Mouse (Mus musculus) intestine, embryonic 14.5 days (tissue): Measurements from ENCODE around the gene Ghdc. TPM values are rescaled to one million over a fixed set of nuclear protein-coding genes. Genes with fewer than 3 reads are reported as not detected.
A peak's percentile ranks its signal among the peaks of the same experiment; 100 is the strongest.

ENCODE experiments used
- ATAC-seq: fragments of 200-750 bp; cut with Nextera tagmentation; replicated peaks from 2 replicates; pipeline ENCODE4 v1.8.0; 2017; ENCODE audit warnings: low read depth, moderate number of reproducible peaks, moderate TSS enrichment, moderate library complexity; ENCODE audit not compliant: low FRiP score, low TSS enrichment
- DNase-seq: peaks from one replicate; pipeline ENCODE4 v3.0.0-alpha.2; 2018; ENCODE audit warnings: low spot score
- H3K27ac ChIP-seq: fragments of 300-500 bp; sonication (generic); 2 replicates; pipeline ENCODE4 v1.5.1; 2014; ENCODE audit warnings: low read depth, mild to moderate bottlenecking, control low read depth
- H3K27me3 ChIP-seq: fragments of 300-500 bp; sonication (generic); replicated peaks from 2 replicates; pipeline ENCODE4 v1.6.1; 2014; ENCODE audit warnings: low read length, control low read depth; ENCODE audit not compliant: control insufficient read depth, insufficient read depth
- H3K36me3 ChIP-seq: fragments of 300-500 bp; sonication (generic); 2 replicates; pipeline ENCODE4 v1.6.1; 2014; ENCODE audit warnings: low read length, control low read depth; ENCODE audit not compliant: control insufficient read depth, insufficient read depth
- H3K4me1 ChIP-seq: fragments of 300-500 bp; sonication (generic); replicated peaks from 2 replicates; pipeline ENCODE4 v1.6.1; 2014; ENCODE audit warnings: low read length, control low read depth, mixed read lengths; ENCODE audit not compliant: control insufficient read depth, insufficient read depth
- H3K4me2 ChIP-seq: fragments of 300-500 bp; sonication (generic); 2 replicates; pipeline ENCODE4 v1.6.1; 2014; ENCODE audit warnings: low read length
- H3K4me3 ChIP-seq: fragments of 300-500 bp; sonication (generic); 2 replicates; pipeline ENCODE4 v1.5.1; 2014; ENCODE audit warnings: low read depth, low read length, control low read depth, mixed read lengths
- H3K9ac ChIP-seq: fragments of 300-500 bp; sonication (generic); 2 replicates; pipeline ENCODE4 v1.6.1; 2014; ENCODE audit warnings: mild to moderate bottlenecking, low read length
- H3K9me3 ChIP-seq: fragments of 300-500 bp; sonication (generic); 2 replicates; pipeline ENCODE4 v1.6.1; 2016; ENCODE audit warnings: low read length, control low read depth; ENCODE audit not compliant: control insufficient read depth
- WGBS: fragments of 180-500 bp; shearing (Covaris S2); extraction: QIAGEN DNeasy Blood & Tissue Kit; methylation state at CpG from one replicate; pipeline ENCODE4 v1.1.7; 2014; 5-methylcytosine and 5-hydroxymethylcytosine counted together
- polyA plus RNA-seq: library from polyadenylated mRNA; unstranded; fragments of >200 nt; fragmentation: Nextera tagmentation; extraction: Ambion mirVana; gene quantifications from 2 replicates; pipeline ENCODE4 v1.2.1, GENCODE M21; 2014

Ghdc gene
- polyA plus RNA-seq, 1 experiment from 2014 or later = 3.5 TPM

- H3K4me3 ChIP-seq = no peak overlapping the region
- WGBS = 73% methylated on average over 3 of the region's 3 CpGs
- no peak overlapping the region for H3K9ac ChIP-seq
- H3K36me3 ChIP-seq = peaks cover 15% of the 10 kb centered on the region
- ATAC-seq (no peak), DNase-seq (no peak)
- no peak overlapping the region for H3K4me2 ChIP-seq
- H3K27me3 ChIP-seq = no peaks in the 10 kb centered on the region
- no peaks in the 10 kb centered on the region for H3K4me1 ChIP-seq
- H3K27ac ChIP-seq = no peak overlapping the region
- H3K9me3 ChIP-seq = no peaks in the 10 kb centered on the region
These were observed 7.3 kb upstream of the Ghdc start for GRCm38 (mm10) chr11:100778069-100778468.

GRCm38 (mm10) chr11:100775921-100776320, 5.2 kb upstream of the Ghdc start:
- no peaks in the 10 kb centered on the region for H3K9me3 ChIP-seq
- DNase-seq = no peak
- no peak overlapping the region for H3K4me3 ChIP-seq
- no peak overlapping the region for H3K9ac ChIP-seq
- no peak for ATAC-seq
- no peak overlapping the region for H3K27ac ChIP-seq
- H3K4me2 ChIP-seq = no peak overlapping the region
- no peaks in the 10 kb centered on the region for H3K27me3 ChIP-seq
- WGBS = 84% methylated on average over 10 of the region's 10 CpGs
- 0 out of 2 replicates have a peak, but pooled peaks cover 4% of the 10 kb centered on the region for H3K36me3 ChIP-seq
- no peaks in the 10 kb centered on the region for H3K4me1 ChIP-seq

GRCm38 (mm10) chr11:100774261-100774660, 3.5 kb upstream of the Ghdc start:
- Histone ChIP-seq H3K4me3 (no peak overlapping the region), H3K27ac (no peak overlapping the region), H3K36me3 (0 out of 2 replicates have a peak, but pooled peaks cover 4% of the 10 kb centered on the region), H3K4me1 (peaks cover 4% of the 10 kb centered on the region; the same call in 1 of the 2 replicates), H3K27me3 (no peaks in the 10 kb centered on the region), H3K9me3 (no peaks in the 10 kb centered on the region), H3K9ac (no peak overlapping the region), H3K4me2 (no peak overlapping the region)
- DNase-seq (no peak), ATAC-seq (no peak)
- 79% methylated on average over 4 of the region's 4 CpGs for WGBS

GRCm38 (mm10) chr11:100769980-100770379, 777 bp downstream of the Ghdc start:
- DNase-seq (no peak), ATAC-seq (no peak)
- no peaks in the 10 kb centered on the region for H3K27me3 ChIP-seq
- H3K4me1 ChIP-seq = peaks cover 4% of the 10 kb centered on the region; the same call in 1 of the 2 replicates
- no peaks in the 10 kb centered on the region for H3K36me3 ChIP-seq
- H3K9me3 ChIP-seq = no peaks in the 10 kb centered on the region
- peak overlapping the region; percentile 45; the same call in 1 of the 2 replicates for H3K9ac ChIP-seq
- H3K4me3 ChIP-seq = peak overlapping the region; percentile 75
- WGBS = 64% methylated on average over 6 of the region's 6 CpGs
- H3K4me2 ChIP-seq = peak overlapping the region; percentile 59
- no peak overlapping the region for H3K27ac ChIP-seq

GRCm38 (mm10) chr11:100767871-100768270, 2.9 kb downstream of the Ghdc start:
- ATAC-seq (no peak), DNase-seq (no peak)
- H3K4me2 ChIP-seq = no peak overlapping the region
- peaks cover under 1% of the 10 kb centered on the region for H3K27me3 ChIP-seq
- H3K36me3 ChIP-seq = no peaks in the 10 kb centered on the region
- H3K4me1 ChIP-seq = peaks cover 4% of the 10 kb centered on the region; the same call in 1 of the 2 replicates
- H3K27ac ChIP-seq = no peak overlapping the region
- no peaks in the 10 kb centered on the region for H3K9me3 ChIP-seq
- no peak overlapping the region for H3K9ac ChIP-seq
- H3K4me3 ChIP-seq = no peak overlapping the region
- WGBS = 83% methylated on average over 5 of the region's 5 CpGs

GRCm38 (mm10) chr11:100766726-100767125, 4.0 kb downstream of the Ghdc start:
- Histone ChIP-seq H3K9ac (no peak overlapping the region), H3K4me2 (no peak overlapping the region), H3K9me3 (no peaks in the 10 kb centered on the region), H3K4me3 (no peak overlapping the region), H3K4me1 (peaks cover 4% of the 10 kb centered on the region; the same call in 1 of the 2 replicates), H3K36me3 (no peaks in the 10 kb centered on the region), H3K27ac (no peak overlapping the region), H3K27me3 (peaks cover 10% of the 10 kb centered on the region)
- WGBS = 80% methylated on average over 9 of the region's 9 CpGs
- no peak for DNase-seq
- no peak for ATAC-seq

GRCm38 (mm10) chr11:100762831-100763230, 7.9 kb downstream of the Ghdc start, which contains the start of gene Hcrt:
Gene Hcrt (minus strand): TSS chr11:100762931.
- Histone ChIP-seq H3K4me2 (peak within 1 kb of the TSS; percentile 58), H3K4me1 (peaks cover 10% of the 10 kb centered on the region), H3K9me3 (no peaks in the 10 kb centered on the region), H3K4me3 (peak within 1 kb of the TSS; percentile 35), H3K27me3 (peaks cover 40% of the 10 kb centered on the region), H3K36me3 (no peaks in the 10 kb centered on the region), H3K9ac (peak within 1 kb of the TSS; percentile 25), H3K27ac (no peak within 1 kb of the TSS)
- DNase-seq (no peak), ATAC-seq (no peak)
- WGBS = 85% methylated on average over 7 of the region's 7 CpGs

- peak overlapping the region; percentile 35 for H3K4me3 ChIP-seq
- H3K27me3 ChIP-seq = peaks cover 40% of the 10 kb centered on the region
- peak overlapping the region; percentile 25 for H3K9ac ChIP-seq
- ATAC-seq (peak; percentile 48; the same call in 1 of the 2 replicates), DNase-seq (peak; percentile 94)
- H3K9me3 ChIP-seq = no peaks in the 10 kb centered on the region
- H3K4me2 ChIP-seq = peak overlapping the region; percentile 58
- H3K36me3 ChIP-seq = no peaks in the 10 kb centered on the region
- WGBS = under 1% methylated on average over 27 of the region's 27 CpGs
- H3K4me1 ChIP-seq = peaks cover 10% of the 10 kb centered on the region
- H3K27ac ChIP-seq = no peak overlapping the region
These were observed 9.2 kb downstream of the Ghdc start for GRCm38 (mm10) chr11:100761547-100762045.

GRCm38 (mm10) chr11:100759611-100760233, 11.0 kb downstream of the Ghdc start, which contains the start of gene Kcnh4:
Gene Kcnh4 (minus strand): TSS chr11:100759942.
- H3K4me1 ChIP-seq = peaks cover 10% of the 10 kb centered on the region
- H3K27ac ChIP-seq = no peak within 1 kb of the TSS
- 1% methylated on average over 50 of the region's 51 CpGs for WGBS
- peak within 1 kb of the TSS; percentile 47 for H3K4me2 ChIP-seq
- peaks cover 40% of the 10 kb centered on the region for H3K27me3 ChIP-seq
- ATAC-seq (no peak; the same call in 1 of the 2 replicates), DNase-seq (no peak)
- H3K9me3 ChIP-seq = no peaks in the 10 kb centered on the region
- H3K9ac ChIP-seq = no peak within 1 kb of the TSS
- H3K36me3 ChIP-seq = no peaks in the 10 kb centered on the region
- peak within 1 kb of the TSS; percentile 27 for H3K4me3 ChIP-seq
